Mouse (Mus musculus): ENCODE measurements at regions not wholly inside any gene's neighbourhood (a gene's known extent, or its start where the extent isn't known, plus 50 kb on each side); places are given as distances from the start of the nearest gene placed in this dataset.

DNA sequence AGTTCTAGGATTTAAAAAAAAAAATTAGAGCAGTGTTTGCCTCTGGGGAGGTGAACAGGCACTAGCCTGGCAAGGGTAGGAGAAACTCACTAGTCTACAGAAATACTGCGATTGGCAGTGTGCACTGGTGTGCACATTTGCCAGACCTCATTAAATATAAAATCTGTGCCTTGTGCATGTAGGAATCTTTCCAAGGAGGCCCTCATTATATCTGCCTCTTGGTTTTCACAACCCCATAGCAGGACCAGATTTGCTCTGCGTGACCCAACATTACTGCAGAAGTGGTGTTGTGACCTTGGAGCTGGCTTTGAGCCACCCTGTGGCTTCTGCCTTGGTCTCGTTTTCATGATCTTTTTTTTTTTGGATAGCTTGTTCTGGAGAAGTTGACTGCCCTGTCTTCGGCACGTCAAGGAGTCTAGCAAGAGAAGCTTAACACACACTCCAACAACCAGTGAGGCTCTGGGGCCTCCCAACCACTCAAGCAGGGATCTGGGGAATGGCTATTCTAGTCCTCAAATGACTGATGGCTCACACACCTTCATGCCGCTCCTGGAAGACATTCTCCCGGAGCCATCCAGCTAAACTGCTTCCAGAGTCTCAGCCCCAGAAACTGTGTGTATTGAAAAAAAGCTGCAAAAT is 222.2 kb upstream of the Cnr1 start:
- H3K79me2 ChIP-seq (ENCODE audit: control insufficient read depth, insufficient read depth): no peaks in the 10 kb centered on the region
- no peaks in the 10 kb centered on the region for H3K36me3 ChIP-seq (ENCODE audit: control insufficient read depth, insufficient read depth)
- no peaks in the 10 kb centered on the region for H3K27me3 ChIP-seq (ENCODE audit: control insufficient read depth, insufficient read depth, insufficient read length)
- H3K79me3 ChIP-seq (ENCODE audit: low read depth): no peaks in the 10 kb centered on the region
- H3K4me3 ChIP-seq (ENCODE audit: insufficient read depth, poor library complexity, severe bottlenecking): no peak overlapping the region
- no peak overlapping the region for H3ac ChIP-seq (ENCODE audit: control insufficient read depth, insufficient read length, low read depth)
- TF ChIP-seq MYOG (IDR thresholded peaks at IDR 0.05; ENCODE audit: control insufficient read depth, extremely low read depth, insufficient read length) (no peak), USF1 (IDR thresholded peaks at IDR 0.05; ENCODE audit: low read depth) (no peak), CTCF (IDR thresholded peaks at IDR 0.05; ENCODE audit: control insufficient read depth, insufficient read depth, insufficient read length) (no peak), MYOD1 (IDR thresholded peaks at IDR 0.05; ENCODE audit: control insufficient read depth, insufficient read length, low read depth) (no peak), CEBPB (IDR thresholded peaks at IDR 0.05; ENCODE audit: low read depth) (no peak), MAX (IDR thresholded peaks at IDR 0.05) (no peak), FOSL1 (IDR thresholded peaks at IDR 0.05; ENCODE audit: insufficient read depth, low read length, poor library complexity, severe bottlenecking) (no peak)

DNA sequence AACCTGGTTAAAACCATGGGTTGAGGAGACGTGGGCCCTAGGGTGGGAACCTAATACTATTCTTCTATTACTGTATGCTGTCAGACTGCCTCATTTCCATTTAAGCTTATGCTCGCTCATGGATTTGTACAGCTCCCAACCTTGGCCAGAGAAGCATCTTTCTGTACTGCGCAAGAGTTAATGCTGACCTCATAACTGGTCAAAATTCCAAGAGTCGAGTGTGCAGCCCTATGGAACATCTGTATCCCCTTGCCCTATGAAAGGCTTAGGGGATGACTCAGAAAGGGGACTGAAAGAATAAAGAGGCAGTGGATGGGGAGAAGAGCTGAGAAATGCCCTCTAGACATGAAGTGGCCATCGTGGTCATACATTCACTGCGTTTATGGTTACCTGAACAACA is 218.7 kb upstream of the Cnr1 start:
- Histone ChIP-seq H3K79me3 (ENCODE audit: low read depth) (no peaks in the 10 kb centered on the region), H3K4me3 (ENCODE audit: insufficient read depth, poor library complexity, severe bottlenecking) (no peak overlapping the region), H3K36me3 (ENCODE audit: control insufficient read depth, insufficient read depth) (no peaks in the 10 kb centered on the region), H3K79me2 (ENCODE audit: control insufficient read depth, insufficient read depth) (no peaks in the 10 kb centered on the region), H3ac (ENCODE audit: control insufficient read depth, insufficient read length, low read depth) (no peak overlapping the region), H3K27me3 (ENCODE audit: control insufficient read depth, insufficient read depth, insufficient read length) (no peaks in the 10 kb centered on the region)
- TF ChIP-seq USF1 (IDR thresholded peaks at IDR 0.05; ENCODE audit: low read depth) (no peak), MYOG (IDR thresholded peaks at IDR 0.05; ENCODE audit: control insufficient read depth, extremely low read depth, insufficient read length) (no peak), MYOD1 (IDR thresholded peaks at IDR 0.05; ENCODE audit: control insufficient read depth, insufficient read length, low read depth) (no peak), CTCF (IDR thresholded peaks at IDR 0.05; ENCODE audit: control insufficient read depth, insufficient read depth, insufficient read length) (no peak), CEBPB (IDR thresholded peaks at IDR 0.05; ENCODE audit: low read depth) (no peak), MAX (IDR thresholded peaks at IDR 0.05) (no peak), FOSL1 (IDR thresholded peaks at IDR 0.05; ENCODE audit: insufficient read depth, low read length, poor library complexity, severe bottlenecking) (no peak)

DNA sequence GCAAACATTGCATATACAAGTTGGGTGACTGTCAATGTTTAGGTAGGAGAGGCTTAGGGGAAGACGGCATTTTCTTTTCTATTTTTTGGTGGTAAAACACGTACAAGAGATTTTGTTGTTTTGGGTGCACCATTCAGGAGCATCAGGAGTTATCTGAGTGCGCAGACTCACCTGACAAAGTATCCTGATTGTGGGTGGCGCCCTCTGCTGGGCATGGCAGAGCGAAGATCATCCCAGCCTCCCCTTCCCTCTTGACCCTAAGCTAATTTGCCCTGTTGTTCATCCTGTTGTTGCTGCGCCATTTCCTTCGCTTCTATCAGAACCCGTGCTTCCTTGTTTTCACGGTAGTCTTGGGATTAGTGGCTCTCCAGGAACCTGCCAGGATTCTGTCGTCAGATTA is 217.6 kb upstream of the Cnr1 start:
- no peak overlapping the region for H3ac ChIP-seq (ENCODE audit: control insufficient read depth, insufficient read length, low read depth)
- H3K79me3 ChIP-seq (ENCODE audit: low read depth): no peaks in the 10 kb centered on the region
- H3K36me3 ChIP-seq (ENCODE audit: control insufficient read depth, insufficient read depth): no peaks in the 10 kb centered on the region
- no peak overlapping the region for H3K4me3 ChIP-seq (ENCODE audit: insufficient read depth, poor library complexity, severe bottlenecking)
- TF ChIP-seq MYOD1 (IDR thresholded peaks at IDR 0.05; ENCODE audit: control insufficient read depth, insufficient read length, low read depth): no peak
- peak; percentile 8 for TF ChIP-seq CTCF (IDR thresholded peaks at IDR 0.05; ENCODE audit: control insufficient read depth, insufficient read depth, insufficient read length)
- no peaks in the 10 kb centered on the region for H3K79me2 ChIP-seq (ENCODE audit: control insufficient read depth, insufficient read depth)
- no peaks in the 10 kb centered on the region for H3K27me3 ChIP-seq (ENCODE audit: control insufficient read depth, insufficient read depth, insufficient read length)

DNA sequence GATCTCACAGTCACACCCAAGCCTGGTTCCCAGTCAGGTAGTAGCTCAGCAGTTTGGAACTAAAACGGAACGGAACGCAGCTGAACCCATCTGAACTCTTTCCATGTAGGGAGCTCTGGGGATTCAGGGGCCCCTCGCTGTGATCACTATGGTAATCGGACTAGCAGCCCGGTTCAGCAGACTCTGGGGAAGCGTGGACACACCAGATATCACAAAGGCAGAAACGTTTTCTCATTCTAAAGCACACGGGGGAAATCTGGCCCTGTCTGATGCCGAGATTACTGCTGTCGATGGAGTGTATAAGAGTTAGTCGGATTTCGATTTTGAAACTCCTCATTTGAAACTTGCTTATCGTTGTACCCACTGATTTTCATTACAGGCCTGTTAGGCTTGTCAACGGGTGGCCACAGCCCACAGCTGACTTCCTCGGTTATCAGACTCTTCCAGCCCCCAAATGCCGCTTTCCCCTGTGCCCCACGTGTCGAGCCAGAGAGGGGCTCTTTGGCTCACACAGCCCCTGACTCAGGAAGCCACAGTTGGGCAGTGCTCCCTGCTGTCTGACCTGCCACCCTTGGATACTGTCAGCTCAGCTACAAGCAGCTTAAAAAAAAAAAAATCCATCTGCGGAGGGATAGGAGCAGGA is 207.8 kb upstream of the Cnr1 start:
- Histone ChIP-seq H3K79me2 (ENCODE audit: control insufficient read depth, insufficient read depth) (no peaks in the 10 kb centered on the region), H3K36me3 (ENCODE audit: control insufficient read depth, insufficient read depth) (no peaks in the 10 kb centered on the region), H3K4me3 (ENCODE audit: insufficient read depth, poor library complexity, severe bottlenecking) (no peak overlapping the region), H3K27me3 (ENCODE audit: control insufficient read depth, insufficient read depth, insufficient read length) (no peaks in the 10 kb centered on the region), H3ac (ENCODE audit: control insufficient read depth, insufficient read length, low read depth) (no peak overlapping the region), H3K79me3 (ENCODE audit: low read depth) (no peaks in the 10 kb centered on the region)
- TF ChIP-seq MYOD1 (IDR thresholded peaks at IDR 0.05; ENCODE audit: control insufficient read depth, insufficient read length, low read depth) (no peak), CEBPB (IDR thresholded peaks at IDR 0.05; ENCODE audit: low read depth) (no peak), MAX (IDR thresholded peaks at IDR 0.05) (no peak), CTCF (IDR thresholded peaks at IDR 0.05; ENCODE audit: control insufficient read depth, insufficient read depth, insufficient read length) (no peak), MYOG (IDR thresholded peaks at IDR 0.05; ENCODE audit: control insufficient read depth, extremely low read depth, insufficient read length) (no peak), FOSL1 (IDR thresholded peaks at IDR 0.05; ENCODE audit: insufficient read depth, low read length, poor library complexity, severe bottlenecking) (no peak), USF1 (IDR thresholded peaks at IDR 0.05; ENCODE audit: low read depth) (no peak)

DNA sequence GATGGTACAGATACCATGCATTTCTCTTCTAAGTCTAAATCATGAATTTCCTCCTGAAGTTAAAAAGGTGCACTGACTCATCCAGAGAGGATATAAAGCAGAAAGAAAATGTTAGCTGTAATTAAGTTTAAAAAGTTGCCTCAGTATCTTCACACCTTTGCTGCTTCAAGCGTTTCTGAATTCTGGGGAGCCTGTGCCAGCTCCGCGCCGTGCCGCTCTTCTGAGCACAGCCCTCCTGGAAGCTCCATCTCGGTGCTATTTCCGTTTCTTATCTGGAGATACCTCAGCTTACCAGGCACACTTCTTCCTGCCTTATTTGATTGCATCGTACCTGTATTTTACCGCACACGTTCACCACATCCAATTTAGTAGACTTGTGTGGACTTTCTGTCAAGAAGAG is 203.4 kb upstream of the Cnr1 start:
- Histone ChIP-seq H3K79me2 (ENCODE audit: control insufficient read depth, insufficient read depth) (no peaks in the 10 kb centered on the region), H3K27me3 (ENCODE audit: control insufficient read depth, insufficient read depth, insufficient read length) (no peaks in the 10 kb centered on the region), H3ac (ENCODE audit: control insufficient read depth, insufficient read length, low read depth) (no peak overlapping the region), H3K36me3 (ENCODE audit: control insufficient read depth, insufficient read depth) (no peaks in the 10 kb centered on the region), H3K79me3 (ENCODE audit: low read depth) (no peaks in the 10 kb centered on the region), H3K4me3 (ENCODE audit: insufficient read depth, poor library complexity, severe bottlenecking) (no peak overlapping the region)
- TF ChIP-seq MYOG (IDR thresholded peaks at IDR 0.05; ENCODE audit: control insufficient read depth, extremely low read depth, insufficient read length) (no peak), FOSL1 (IDR thresholded peaks at IDR 0.05; ENCODE audit: insufficient read depth, low read length, poor library complexity, severe bottlenecking) (no peak), CEBPB (IDR thresholded peaks at IDR 0.05; ENCODE audit: low read depth) (no peak), USF1 (IDR thresholded peaks at IDR 0.05; ENCODE audit: low read depth) (no peak), MYOD1 (IDR thresholded peaks at IDR 0.05; ENCODE audit: control insufficient read depth, insufficient read length, low read depth) (no peak), CTCF (IDR thresholded peaks at IDR 0.05; ENCODE audit: control insufficient read depth, insufficient read depth, insufficient read length) (no peak)

DNA sequence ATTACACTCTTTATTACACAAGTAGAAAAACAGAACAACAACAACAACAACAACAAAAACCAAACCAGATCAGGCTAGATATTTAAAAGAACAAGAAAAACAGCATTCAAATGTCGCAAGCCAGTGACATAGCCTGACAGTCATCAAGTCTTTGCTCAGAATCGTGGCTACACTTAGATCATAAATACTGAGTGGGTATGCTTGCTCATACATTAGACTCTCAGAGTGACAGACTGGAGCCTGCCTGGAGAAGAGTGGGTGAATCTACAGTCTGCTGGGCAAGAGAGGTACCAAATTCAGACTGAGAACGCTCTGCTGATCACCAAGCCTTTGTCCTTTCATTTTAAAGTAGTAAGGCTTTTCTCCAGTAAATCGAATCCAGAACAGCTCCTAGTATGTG is 202.4 kb upstream of the Cnr1 start:
- Histone ChIP-seq H3K27me3 (ENCODE audit: control insufficient read depth, insufficient read depth, insufficient read length) (no peaks in the 10 kb centered on the region), H3K4me3 (ENCODE audit: insufficient read depth, poor library complexity, severe bottlenecking) (no peak overlapping the region), H3K36me3 (ENCODE audit: control insufficient read depth, insufficient read depth) (no peaks in the 10 kb centered on the region), H3ac (ENCODE audit: control insufficient read depth, insufficient read length, low read depth) (no peak overlapping the region), H3K79me2 (ENCODE audit: control insufficient read depth, insufficient read depth) (no peaks in the 10 kb centered on the region), H3K79me3 (ENCODE audit: low read depth) (no peaks in the 10 kb centered on the region)
- no peak for TF ChIP-seq MYOG (IDR thresholded peaks at IDR 0.05; ENCODE audit: control insufficient read depth, extremely low read depth, insufficient read length)
